Mouse (Mus musculus) CH12.LX (cell line): ENCODE measurements around the gene Gm20458.

Source experiments
- BHLHE40 ChIP-seq: IDR thresholded peaks from 2 replicates; pipeline ENCODE4 v1.6.1; 2011; ENCODE audit warnings: mild to moderate bottlenecking, low read depth, low read length, improper control_type of control experiment
- CHD1 ChIP-seq: IDR thresholded peaks from 2 replicates; pipeline ENCODE4 v1.6.1; 2012; ENCODE audit warnings: low read depth, low read length, improper control_type of control experiment, inconsistent platforms
- CTCF ChIP-seq, 2 experiments: IDR thresholded peaks in 1 of 2; conservative IDR thresholded peaks in 1 of 2; 2 replicates each; pipeline ENCODE4 v1.5.1; 2011 to 2012; ENCODE audit warnings: low read depth in 2 of 2, low read length in 2 of 2, improper control_type of control experiment in 1 of 2, inconsistent platforms in 1 of 2, mild to moderate bottlenecking in 1 of 2, moderate library complexity in 1 of 2
- HCFC1 ChIP-seq: IDR thresholded peaks from 2 replicates; pipeline ENCODE4 v1.6.1; 2012; ENCODE audit warnings: low read depth, mild to moderate bottlenecking, inconsistent platforms, low read length, improper control_type of control experiment
- JUND ChIP-seq: conservative IDR thresholded peaks from 2 replicates; pipeline ENCODE4 v1.6.1; 2011; ENCODE audit warnings: low read depth, low read length, improper control_type of control experiment
- PAX5 ChIP-seq: IDR thresholded peaks from 2 replicates; pipeline ENCODE4 v1.6.1; 2012; ENCODE audit warnings: low read length, inconsistent platforms, mixed read lengths
- POLR2AphosphoS2 ChIP-seq: IDR thresholded peaks from 2 replicates; pipeline ENCODE4 v1.6.1; 2011; ENCODE audit warnings: low read depth, low read length, improper control_type of control experiment
- ZC3H11A ChIP-seq: IDR thresholded peaks from 2 replicates; pipeline ENCODE4 v1.6.1; 2012; ENCODE audit warnings: low read depth, mild to moderate bottlenecking, inconsistent platforms, low read length, improper control_type of control experiment

DNA sequence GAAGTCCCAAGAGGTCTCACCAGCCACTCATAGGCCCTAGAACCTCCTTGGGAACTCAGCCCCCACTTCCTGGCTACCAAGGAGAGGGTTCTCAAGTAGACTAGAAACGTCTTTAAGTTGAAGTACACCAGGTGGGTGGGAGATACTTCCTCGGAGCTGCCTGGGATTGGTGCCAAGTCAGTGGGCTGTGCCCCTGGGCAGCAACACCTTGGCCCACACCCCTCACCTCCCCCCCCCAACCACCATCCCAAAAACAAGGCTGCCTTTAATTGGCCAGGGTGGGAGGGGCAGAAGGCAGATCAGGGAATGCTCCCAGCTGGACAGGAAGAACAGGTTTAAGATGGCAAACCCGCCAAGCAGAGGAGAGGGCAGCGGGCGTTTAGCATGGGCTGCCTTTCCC, 20.5 kb upstream of the Gm20458 start:
- no peak for TF ChIP-seq HCFC1
- TF ChIP-seq CHD1 = no peak
- TF ChIP-seq ZC3H11A = no peak
- no peak for TF ChIP-seq PAX5
- no peak for TF ChIP-seq CTCF (conservative IDR thresholded peaks at IDR 0.05 in 1 of 2, IDR thresholded peaks at IDR 0.05 in 1 of 2; ENCODE audit: low read depth in 2 of 2, low read length in 2 of 2)
- TF ChIP-seq BHLHE40 = no peak
- no peak for TF ChIP-seq POLR2AphosphoS2
- no peak for TF ChIP-seq JUND
